Mouse (Mus musculus) gastrocnemius, adult 8-10 months (tissue): ENCODE measurements at regions not wholly inside any gene's neighbourhood (a gene's known extent, or its start where the extent isn't known, plus 50 kb on each side); places are given as distances from the start of the nearest gene placed in this dataset. TPM values are rescaled to one million over a fixed set of nuclear protein-coding genes. Genes with fewer than 3 reads are reported as not detected.

ENCODE experiments used
- DNase-seq, 2 experiments: peaks; one replicate each; pipeline ENCODE4 v3.0.0; 2022; ENCODE audit warnings: low spot score in 2 of 2
- microRNA-seq: library from miRNA; unstranded; fragments of <30 nt; microRNA quantifications from one replicate; pipeline ENCODE4 v1.2.0, GENCODE M21; 2022

DNA sequence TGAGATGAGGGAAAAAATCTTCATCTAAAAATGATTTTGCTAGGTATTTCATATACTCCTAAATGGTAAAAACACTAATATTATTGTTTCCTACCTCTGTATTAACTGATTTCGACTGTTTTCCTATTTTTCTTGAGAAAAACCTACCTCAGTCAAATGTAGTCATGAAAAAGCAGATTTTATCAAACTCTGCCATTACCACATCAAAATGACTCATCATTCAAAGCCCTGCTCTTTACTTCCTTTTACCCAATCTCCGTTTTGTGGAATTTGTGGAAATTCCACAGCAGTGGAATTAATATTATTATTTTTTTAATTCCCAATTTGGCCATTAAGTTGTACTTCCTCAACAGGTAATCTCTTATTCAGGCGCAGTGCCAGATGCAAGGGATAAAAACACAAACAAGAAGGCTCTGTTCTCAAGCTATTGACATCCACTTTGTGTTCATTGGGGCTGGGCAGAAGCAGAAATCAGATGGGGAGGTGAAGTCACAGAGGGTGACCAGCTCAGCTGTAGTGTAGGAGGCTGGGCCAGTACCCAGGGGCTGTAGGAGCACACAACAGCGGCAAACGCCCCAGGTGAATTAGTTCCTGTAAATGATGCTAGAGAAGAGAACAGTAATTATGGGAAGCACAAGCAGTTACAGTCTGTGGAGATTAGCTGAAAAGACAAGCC is 138.2 kb upstream of the Mocs2 start:
- no peak for DNase-seq

GRCm38 (mm10) chr13:114680379-114680733 is 137.7 kb upstream of the Mocs2 start:
- no peak for DNase-seq

- DNase-seq, result no peak
These were observed 136.8 kb upstream of the Mocs2 start for GRCm38 (mm10) chr13:114681196-114681595.

DNA sequence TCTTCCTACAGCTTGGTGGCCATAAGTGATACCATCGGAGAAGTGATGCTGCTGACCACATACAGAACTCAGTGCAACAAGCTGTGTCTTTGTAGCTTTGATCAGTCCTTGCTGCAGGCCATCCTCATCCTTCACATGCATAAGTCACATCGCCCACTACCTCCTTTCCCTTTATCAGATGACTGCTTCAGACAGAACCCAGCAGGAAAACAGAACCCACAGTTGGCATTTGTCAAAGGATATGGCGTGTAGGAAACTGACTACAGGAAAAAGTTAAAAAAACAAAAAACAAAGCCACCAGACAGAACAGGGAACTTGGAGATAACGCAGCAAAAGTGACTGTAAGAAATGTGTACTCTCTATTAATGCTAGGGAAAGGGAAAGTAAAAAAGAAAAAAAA is 136.1 kb upstream of the Mocs2 start:
- DNase-seq, result no peak

- no peak for DNase-seq
These were observed 135.1 kb upstream of the Mocs2 start for GRCm38 (mm10) chr13:114682891-114683290.

- no peak for DNase-seq
These were observed 133.7 kb upstream of the Mocs2 start for GRCm38 (mm10) chr13:114684298-114684697.

DNA sequence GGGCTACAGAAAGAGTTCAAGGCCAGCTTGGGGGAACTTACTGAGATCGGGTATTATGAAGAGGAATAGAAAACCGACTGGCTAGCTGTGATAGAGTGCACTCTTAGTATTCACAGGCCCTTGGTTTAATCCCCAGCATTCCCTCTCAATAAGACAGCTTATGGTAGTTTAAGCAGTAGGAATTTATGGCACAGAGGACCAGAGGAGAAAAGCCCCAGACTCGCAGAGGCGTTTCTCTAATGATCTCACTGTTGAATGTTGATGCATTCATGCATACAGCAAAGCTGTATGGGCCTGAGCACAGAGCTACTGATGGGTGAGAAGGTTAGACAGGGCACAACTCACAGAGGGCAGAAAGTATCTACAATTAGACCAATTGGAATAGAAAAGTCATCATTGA is 132.7 kb upstream of the Mocs2 start:
- DNase-seq, result no peak

GRCm38 (mm10) chr13:114712601-114713000 is 105.4 kb upstream of the Mocs2 start:
- no peak for DNase-seq

GRCm38 (mm10) chr13:114719771-114720170 is 98.3 kb upstream of the Mocs2 start:
- peak; percentile 26 to 39 for DNase-seq

- no peak for DNase-seq
These were observed 91.2 kb upstream of the Mocs2 start for GRCm38 (mm10) chr13:114726828-114727227.

DNA sequence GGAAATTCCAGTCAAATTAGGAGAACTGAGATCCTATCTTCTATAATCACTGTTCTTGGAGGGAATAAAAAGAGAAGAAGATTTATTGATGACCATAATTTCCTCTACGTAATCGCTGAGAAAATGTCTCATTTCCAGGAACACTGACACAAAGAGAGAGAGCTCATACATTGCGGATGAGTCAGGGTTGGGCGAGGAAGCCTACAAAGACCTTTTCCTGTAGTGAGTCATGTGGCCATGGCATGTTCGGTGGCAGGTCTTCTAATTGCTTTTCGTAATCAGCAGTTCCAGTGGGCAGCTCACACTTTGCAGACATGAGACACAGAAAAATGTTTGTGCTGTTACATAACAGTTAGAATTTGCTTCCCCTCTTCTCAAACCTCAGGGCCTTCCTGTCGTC is 83.0 kb upstream of the Mocs2 start:
- no peak for DNase-seq

DNA sequence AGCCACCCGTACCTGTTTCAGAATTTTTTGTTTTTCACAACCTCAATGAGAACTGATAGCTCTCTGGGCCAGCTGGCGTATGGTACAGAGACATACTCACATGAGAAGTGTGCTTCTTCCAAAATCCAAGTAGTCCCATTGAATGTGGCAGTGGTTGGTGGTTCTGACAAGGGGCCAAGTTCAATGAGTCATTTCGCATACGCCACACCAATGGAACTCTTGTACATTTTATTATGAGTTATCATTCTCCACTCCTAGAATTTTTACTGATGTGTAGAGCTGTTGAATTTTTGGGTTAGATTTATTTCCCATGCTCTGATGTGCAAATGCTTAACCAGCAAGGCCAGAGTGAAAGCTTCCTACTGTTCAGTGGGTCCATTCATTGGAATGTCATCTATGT is 82.0 kb upstream of the Mocs2 start:
- no peak for DNase-seq

GRCm38 (mm10) chr13:114742534-114742933 is 75.5 kb upstream of the Mocs2 start:
- no peak for DNase-seq

GRCm38 (mm10) chr13:114745814-114746213 is 72.2 kb upstream of the Mocs2 start:
- no peak for DNase-seq

- no peak for DNase-seq
These were observed 60.6 kb upstream of the Mocs2 start for GRCm38 (mm10) chr13:114757459-114757858.

GRCm38 (mm10) chr13:114759886-114760285 is 58.1 kb upstream of the Mocs2 start:
- no peak for DNase-seq

DNA sequence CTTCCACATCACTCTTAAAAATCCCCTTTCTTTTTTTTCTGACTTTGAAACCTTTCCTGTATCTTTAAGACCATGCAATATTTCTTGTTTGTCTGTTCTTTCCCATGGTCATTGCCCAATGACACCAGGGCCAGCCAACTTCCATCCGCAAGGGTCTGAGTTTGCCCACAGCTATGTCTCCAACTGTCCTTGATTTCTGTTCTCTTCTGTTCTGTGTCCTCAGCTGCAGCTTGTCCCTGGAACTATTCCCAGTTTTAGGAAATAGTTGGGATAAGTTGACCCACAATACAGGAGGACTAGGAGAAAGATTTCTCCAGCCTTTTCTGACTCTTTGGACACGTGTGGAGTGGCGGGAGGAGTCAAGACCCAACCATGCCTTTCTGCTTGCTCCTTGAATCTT is 57.1 kb upstream of the Mocs2 start:
- peak; percentile 38 to 43 for DNase-seq

Small RNA genes in the stretch of these regions (microRNA-seq; reads per million reads assigned to microRNA genes)
- not detected for gene Gm25950
